ENCODE assay signal across 9 mouse cellular contexts in genomic region chr11:100408076-100408834, GRCm38 (mm10). TPM values are rescaled to one million over a fixed set of nuclear protein-coding genes. Genes with fewer than 3 reads are reported as not detected.
DNase-seq lines count a peak whose midpoint lies in the region; ATAC-seq lines count a peak whose summit lies in the region.
"Had no signal": no experiment of that assay in that cellular context is flagged by ENCODE, and none has a peak within 500 bp of the region (broad histone marks: within the 10 kb centered on the region; RNA-seq: fewer than 3 reads in every experiment).

No protein-coding gene starts in this region.

- H3K27ac ChIP-seq in heart, embryonic 15.5 days = peak overlapping the region; percentile 35; the same call in 1 of the 2 replicates
- no peak overlapping the region for H3K27ac ChIP-seq in neural tube, embryonic 11.5 days (ENCODE audit: low read depth, low read length)
- no peak overlapping the region for H3K27ac ChIP-seq in midbrain, embryonic 15.5 days
- H3K27ac ChIP-seq: neural tube, embryonic 13.5 days had no signal

- no peak overlapping the region for H3K4me2 ChIP-seq in heart, embryonic 15.5 days
- H3K4me2 ChIP-seq in neural tube, embryonic 11.5 days (ENCODE audit: low read depth) = no peak overlapping the region
- H3K4me2 ChIP-seq in midbrain, embryonic 15.5 days = no peak overlapping the region
- H3K4me2 ChIP-seq: neural tube, embryonic 13.5 days had no signal

- peaks cover 16% of the 10 kb centered on the region for H3K36me3 ChIP-seq in heart, embryonic 15.5 days
- no peaks in the 10 kb centered on the region for H3K36me3 ChIP-seq in neural tube, embryonic 11.5 days (ENCODE audit: control insufficient read depth, insufficient read depth, low read length)
- H3K36me3 ChIP-seq in midbrain, embryonic 15.5 days (replicated peaks) = no peaks in the 10 kb centered on the region
- H3K36me3 ChIP-seq: neural tube, embryonic 13.5 days had no signal

- no peak for ATAC-seq in heart, embryonic 15.5 days (replicated peaks; ENCODE audit: insufficient number of reproducible peaks, insufficient read depth, low FRiP score, low read depth)
- ATAC-seq in neural tube, embryonic 11.5 days (ENCODE audit: insufficient read depth, low FRiP score, low TSS enrichment) = no peak
- no peak for ATAC-seq in midbrain, embryonic 15.5 days (replicated peaks)

- peak; percentile 74 for DNase-seq in ovary, postnatal 14 days (ENCODE audit: low spot score)
- no peak for DNase-seq in ovary, postnatal 10 days (ENCODE audit: low spot score)
- DNase-seq in T-cell, adult 2 months (ENCODE audit: low spot score) = peak; percentile 56
- peak; percentile 80 for DNase-seq in embryo, embryonic 11 days
- DNase-seq in left cerebral cortex, postnatal 14 days (ENCODE audit: low spot score in 2 of 2) = peak; percentile 64 to 70
- peak; percentile 60 for DNase-seq in neural tube, embryonic 11.5 days (ENCODE audit: low spot score)

- no peak overlapping the region for H3K4me3 ChIP-seq in heart, embryonic 15.5 days
- H3K4me3 ChIP-seq in neural tube, embryonic 11.5 days (ENCODE audit: low read depth, low read length) = no peak overlapping the region
- no peak overlapping the region for H3K4me3 ChIP-seq in midbrain, embryonic 15.5 days
- H3K4me3 ChIP-seq: neural tube, embryonic 13.5 days had no signal

- H3K4me1 ChIP-seq in heart, embryonic 15.5 days (replicated peaks) = peaks cover 50% of the 10 kb centered on the region
- peaks cover 1% of the 10 kb centered on the region; the same call in 1 of the 2 replicates for H3K4me1 ChIP-seq in neural tube, embryonic 11.5 days (ENCODE audit: control insufficient read depth, insufficient read depth, low read length)
- H3K4me1 ChIP-seq in midbrain, embryonic 15.5 days = peaks cover 7% of the 10 kb centered on the region

- intact Hi-C loops in left cerebral cortex, postnatal 14 days (cut with DNase I) = loop anchor here (2.0 kb wide), 1 partner anchor 45 kb away; no protein-coding TSS in a partner anchor

- WGBS in heart, embryonic 15.5 days = 33% methylated on average over 10 of the region's 10 CpGs
- WGBS in neural tube, embryonic 11.5 days = 45% methylated on average over 10 of the region's 10 CpGs
- WGBS in midbrain, embryonic 15.5 days = 50% methylated on average over 10 of the region's 10 CpGs

- no peaks in the 10 kb centered on the region for H3K27me3 ChIP-seq in heart, embryonic 15.5 days
- H3K27me3 ChIP-seq in neural tube, embryonic 11.5 days (ENCODE audit: control insufficient read depth, insufficient read depth, low read length) = no peaks in the 10 kb centered on the region
- H3K27me3 ChIP-seq in midbrain, embryonic 15.5 days (replicated peaks) = no peaks in the 10 kb centered on the region

- no peak overlapping the region for H3K9ac ChIP-seq in heart, embryonic 15.5 days
- H3K9ac ChIP-seq in neural tube, embryonic 11.5 days (ENCODE audit: low read length) = no peak overlapping the region
- no peak overlapping the region for H3K9ac ChIP-seq in midbrain, embryonic 15.5 days
- H3K9ac ChIP-seq: neural tube, embryonic 13.5 days had no signal

- H3K9me3 ChIP-seq in heart, embryonic 15.5 days (replicated peaks) = no peaks in the 10 kb centered on the region
- H3K9me3 ChIP-seq in neural tube, embryonic 11.5 days (ENCODE audit: control insufficient read depth, low read length) = no peaks in the 10 kb centered on the region
- no peaks in the 10 kb centered on the region for H3K9me3 ChIP-seq in midbrain, embryonic 15.5 days
- H3K9me3 ChIP-seq: neural tube, embryonic 13.5 days had no signal

RNA-seq across cellular contexts. Expression of gene P3h4, which starts 6.4 kb away (rescaled TPM):
- 48.3 and 63.1 TPM in 2 replicates for polyA plus RNA-seq in heart, embryonic 15.5 days (2015; fragmentation: Nextera tagmentation; extraction: Ambion mirVana)
- 1 to 10 TPM; 5.7 to 5.8 TPM for total RNA-seq in left cerebral cortex, postnatal 14 days (2021)
- polyA plus RNA-seq in neural tube, embryonic 11.5 days (2014; fragmentation: Nextera tagmentation; extraction: Ambion mirVana) = 23.7 and 26.0 TPM in 2 replicates
- 20.3 and 21.2 TPM in 2 replicates for polyA plus RNA-seq in midbrain, embryonic 15.5 days (2015; fragmentation: Nextera tagmentation; extraction: Ambion mirVana)

RNA-seq across cellular contexts. Expression of gene Fkbp10, which starts 7.2 kb away (rescaled TPM):
- 86.3 and 119 TPM in 2 replicates for polyA plus RNA-seq in heart, embryonic 15.5 days (2015; fragmentation: Nextera tagmentation; extraction: Ambion mirVana)
- 10 to 100 TPM; 10.0 to 12.2 TPM for total RNA-seq in left cerebral cortex, postnatal 14 days (2021)
- polyA plus RNA-seq in neural tube, embryonic 11.5 days (2014; fragmentation: Nextera tagmentation; extraction: Ambion mirVana) = 47.7 and 49.4 TPM in 2 replicates
- 23.3 and 27.5 TPM in 2 replicates for polyA plus RNA-seq in midbrain, embryonic 15.5 days (2015; fragmentation: Nextera tagmentation; extraction: Ambion mirVana)

RNA-seq across cellular contexts. Expression of gene Jup, which starts 10.7 kb away (rescaled TPM):
- polyA plus RNA-seq in heart, embryonic 15.5 days (2015; fragmentation: Nextera tagmentation; extraction: Ambion mirVana) = 117 and 140 TPM in 2 replicates
- total RNA-seq in left cerebral cortex, postnatal 14 days (2021) = 10 to 100 TPM; 38.1 to 49.8 TPM
- polyA plus RNA-seq in neural tube, embryonic 11.5 days (2014; fragmentation: Nextera tagmentation; extraction: Ambion mirVana) = 43.8 and 48.8 TPM in 2 replicates
- polyA plus RNA-seq in midbrain, embryonic 15.5 days (2015; fragmentation: Nextera tagmentation; extraction: Ambion mirVana) = 104 and 105 TPM in 2 replicates

RNA-seq across cellular contexts. Expression of gene Nt5c3b, which starts 33.4 kb away (rescaled TPM):
- 90.2 and 104 TPM in 2 replicates for polyA plus RNA-seq in heart, embryonic 15.5 days (2015; fragmentation: Nextera tagmentation; extraction: Ambion mirVana)
- 10 to 100 TPM; 62.9 to 63.1 TPM for total RNA-seq in left cerebral cortex, postnatal 14 days (2021)
- polyA plus RNA-seq in neural tube, embryonic 11.5 days (2014; fragmentation: Nextera tagmentation; extraction: Ambion mirVana) = 110 TPM in 2 replicates
- 115 and 116 TPM in 2 replicates for polyA plus RNA-seq in midbrain, embryonic 15.5 days (2015; fragmentation: Nextera tagmentation; extraction: Ambion mirVana)

RNA-seq across cellular contexts. Expression of gene Klhl10, which starts 33.5 kb away (rescaled TPM):
- polyA plus RNA-seq in heart, embryonic 15.5 days (2015; fragmentation: Nextera tagmentation; extraction: Ambion mirVana) = 0.33 and 0.42 TPM in 2 replicates
- 1 to 10 TPM; 1.4 to 2.2 TPM for total RNA-seq in left cerebral cortex, postnatal 14 days (2021)
- 0.40 and 0.62 TPM in 2 replicates for polyA plus RNA-seq in neural tube, embryonic 11.5 days (2014; fragmentation: Nextera tagmentation; extraction: Ambion mirVana)
- polyA plus RNA-seq in midbrain, embryonic 15.5 days (2015; fragmentation: Nextera tagmentation; extraction: Ambion mirVana) = 0.89 and 1.1 TPM in 2 replicates
